Mouse (Mus musculus) frontal cortex, adult (tissue): ENCODE results near the gene Taf13.

Experiments used
- ATAC-seq: cut with Nextera tagmentation; 2 replicates; pipeline ENCODE4 v1.9.2; 2017; ENCODE audit warnings: mild to moderate bottlenecking, moderate library complexity, mixed read lengths; ENCODE audit not compliant: low TSS enrichment

Taf13 gene

GRCm38 (mm10) chr3:108572309-108573010, 962 bp downstream of the Taf13 start:
- no peak for ATAC-seq

GRCm38 (mm10) chr3:108574018-108574417, 2.5 kb downstream of the Taf13 start:
- ATAC-seq: no peak

GRCm38 (mm10) chr3:108584580-108584979, 13.1 kb downstream of the Taf13 start:
- no peak for ATAC-seq

GRCm38 (mm10) chr3:108588446-108588845, 16.9 kb downstream of the Taf13 start:
- no peak for ATAC-seq

- ATAC-seq: peak; percentile 95
These were observed 19.5 kb downstream of the Taf13 start, which contains the start of gene Wdr47 for GRCm38 (mm10) chr3:108590786-108591529. TSS of gene Wdr47 (plus strand) at chr3:108591279.

GRCm38 (mm10) chr3:108591530-108592522, 20.3 kb downstream of the Taf13 start:
- peak; percentile 58 for ATAC-seq

GRCm38 (mm10) chr3:108608906-108609305, 37.4 kb downstream of the Taf13 start:
- ATAC-seq: no peak
